Mouse (Mus musculus) 416B (cell line): ENCODE data around the gene Inpp5a.

Experiments used
- DNase-seq: peaks from one replicate; pipeline ENCODE4 v3.0.0; 2011; ENCODE audit warnings: low read depth

The Inpp5a gene

DNA sequence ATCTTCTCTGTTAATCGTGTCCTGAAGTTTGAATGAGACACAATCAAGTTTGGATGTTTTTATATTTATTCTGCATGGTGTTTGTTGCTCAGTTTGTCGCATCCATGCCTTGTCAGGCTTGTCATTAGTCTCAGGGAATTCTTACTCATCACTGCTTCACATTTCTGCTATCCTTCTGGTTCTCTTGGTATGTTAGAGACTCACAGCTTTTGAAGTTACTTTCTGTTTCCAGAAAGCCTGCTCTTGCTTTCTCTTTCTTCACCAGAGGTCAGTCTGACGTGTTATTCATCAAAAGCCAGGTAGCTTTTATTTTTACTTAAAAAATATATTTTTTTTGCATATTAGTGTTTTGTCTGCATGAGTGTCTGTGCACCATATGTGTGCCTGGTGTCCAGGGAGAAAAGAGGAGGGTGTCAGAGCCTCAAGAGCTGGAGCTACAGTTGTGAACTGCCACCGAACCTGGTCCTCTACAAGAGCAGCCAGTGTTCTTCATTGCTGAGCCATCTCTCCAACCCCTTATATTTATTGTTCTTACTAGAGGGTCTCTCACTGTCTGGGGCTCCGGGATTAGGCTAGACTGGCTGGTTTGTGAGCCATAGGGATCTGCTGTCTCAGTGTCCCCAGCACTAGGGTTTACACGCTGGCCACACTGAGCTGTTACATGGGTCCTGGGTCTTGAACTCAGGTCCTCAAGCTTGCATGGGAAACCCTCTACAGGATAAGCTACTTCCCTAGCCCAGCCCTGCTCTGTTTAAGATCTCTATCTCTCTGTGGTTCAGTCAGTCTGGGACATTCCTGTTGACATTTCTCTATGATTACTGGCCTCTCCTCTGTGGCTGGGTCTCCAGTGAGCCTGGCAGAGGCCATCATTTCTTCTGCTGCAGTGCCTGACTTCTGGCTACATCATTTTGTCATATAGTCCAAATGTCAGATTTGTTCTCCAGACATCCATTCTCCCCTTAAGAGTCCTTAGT is 51.3 kb downstream of the Inpp5a start:
- peak; percentile 52 for DNase-seq

DNA sequence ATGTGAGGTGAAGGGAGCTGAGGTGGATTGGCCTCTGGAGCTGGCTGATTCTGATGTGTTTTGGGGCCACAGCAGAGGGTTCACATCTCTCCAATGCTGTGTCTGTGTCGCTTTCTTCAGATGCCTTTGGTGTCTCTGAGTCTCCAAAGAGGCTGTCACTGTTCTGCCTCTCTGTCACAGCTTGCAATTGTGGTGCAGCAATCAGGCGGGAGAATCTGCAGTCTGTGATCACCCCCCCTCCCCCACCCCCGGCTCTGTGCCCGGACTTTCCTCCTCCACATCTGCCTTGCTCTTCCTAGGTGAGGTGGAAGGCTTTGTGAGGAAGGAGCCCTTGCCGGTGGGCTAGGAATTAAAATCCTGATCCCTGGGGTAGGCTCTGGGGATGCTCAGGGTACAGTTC is 52.1 kb downstream of the Inpp5a start:
- DNase-seq = no peak

DNA sequence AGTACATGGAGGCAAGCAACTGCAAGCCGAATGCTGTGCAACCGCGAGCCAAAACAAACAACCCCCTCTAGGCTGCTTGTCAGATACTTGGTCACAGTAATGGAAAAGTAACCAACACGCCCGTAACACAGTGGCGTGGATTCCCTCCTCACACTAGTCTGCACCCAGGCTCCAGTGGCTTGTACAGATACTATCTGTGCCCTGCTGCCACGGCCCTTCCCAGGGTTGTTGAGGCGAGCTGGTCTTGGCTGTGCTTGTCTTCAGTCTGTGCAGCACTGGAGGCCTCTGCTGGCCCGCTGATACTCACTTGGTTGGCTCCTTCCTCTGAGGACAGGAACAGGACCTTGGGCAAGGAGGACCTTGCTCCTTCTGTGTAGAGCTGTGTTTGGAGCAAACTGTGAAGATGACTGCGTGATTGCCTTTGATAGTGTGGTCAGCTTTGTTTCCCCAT is 52.9 kb downstream of the Inpp5a start:
- peak; percentile 74 for DNase-seq

DNA sequence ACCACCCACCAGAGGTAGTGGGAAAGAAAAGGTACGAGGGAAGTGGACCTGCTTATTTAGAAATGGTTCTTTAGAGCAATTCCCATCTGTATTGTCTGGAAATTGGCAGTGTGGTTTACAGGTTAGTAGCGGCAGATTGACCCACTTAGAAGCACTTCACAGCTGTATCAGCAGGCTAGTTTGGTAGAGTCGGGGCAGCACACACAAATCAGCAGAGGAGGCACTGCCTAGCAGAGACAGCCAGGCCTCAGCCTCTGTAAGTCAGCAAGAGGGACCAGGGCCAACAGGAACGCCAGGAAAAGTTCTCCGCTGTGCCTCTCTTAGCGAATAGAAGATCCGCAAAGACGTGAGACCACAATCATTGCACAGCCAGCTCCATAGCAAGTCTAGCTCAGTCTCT is 56.7 kb downstream of the Inpp5a start:
- DNase-seq = no peak

DNA sequence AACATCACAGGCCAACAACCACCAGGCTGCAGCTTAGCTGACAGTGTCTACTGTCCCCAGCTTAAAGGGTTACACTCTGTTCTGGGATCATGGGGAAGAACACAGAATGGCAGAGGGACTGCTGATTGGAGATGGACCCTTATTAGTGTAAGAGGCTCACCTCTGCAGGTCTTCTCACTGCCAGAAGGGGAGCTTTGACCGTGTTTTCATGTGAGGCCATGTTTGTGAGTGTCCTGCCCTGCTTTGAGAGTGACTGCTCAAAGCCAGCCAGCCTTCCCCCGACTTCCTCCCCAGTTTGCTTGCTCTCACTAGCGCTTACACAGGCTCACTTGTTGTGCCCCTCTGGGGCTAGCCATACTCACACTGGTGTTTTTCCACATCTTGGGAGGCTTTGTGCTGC is 58.5 kb downstream of the Inpp5a start:
- DNase-seq = no peak

DNA sequence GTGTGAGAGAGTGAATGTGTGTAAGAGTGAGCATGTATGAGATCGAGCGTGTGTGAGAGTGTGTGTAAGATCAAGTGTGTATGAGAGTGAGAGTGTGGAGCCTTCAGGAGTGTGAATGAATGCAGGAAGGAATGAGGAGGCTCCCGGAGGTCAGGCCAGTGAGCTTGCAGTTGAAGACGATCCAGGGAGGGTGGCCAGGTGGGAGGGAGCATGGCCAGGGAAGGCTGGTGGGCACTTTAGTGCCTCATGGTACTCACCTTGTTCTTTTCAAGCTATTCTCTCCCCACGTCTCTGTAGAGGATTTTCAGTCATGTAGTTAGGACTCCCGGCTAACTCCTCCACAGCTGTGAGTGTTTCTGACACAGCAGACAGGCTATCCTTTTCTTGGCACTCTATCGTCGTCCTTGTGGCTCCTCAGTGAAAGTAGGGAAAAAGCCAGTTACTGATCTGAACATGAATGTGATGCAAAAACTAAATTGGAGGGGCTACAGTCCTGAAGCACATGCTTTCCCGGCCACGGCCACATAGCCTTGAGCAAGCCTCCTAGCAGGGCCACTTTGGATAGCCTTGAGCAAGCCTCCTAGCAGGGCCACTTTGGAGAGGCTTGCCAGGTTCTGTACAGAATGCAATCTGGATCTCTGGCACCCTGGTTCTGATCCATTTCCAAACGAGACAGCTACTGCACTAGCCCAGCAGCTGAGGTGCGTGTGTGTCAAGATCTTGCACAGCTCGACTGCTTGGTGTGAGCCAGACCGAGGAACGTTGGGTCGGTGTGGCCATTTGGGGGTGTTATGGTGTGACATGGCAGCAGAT is 61.5 kb downstream of the Inpp5a start:
- no peak for DNase-seq

DNA sequence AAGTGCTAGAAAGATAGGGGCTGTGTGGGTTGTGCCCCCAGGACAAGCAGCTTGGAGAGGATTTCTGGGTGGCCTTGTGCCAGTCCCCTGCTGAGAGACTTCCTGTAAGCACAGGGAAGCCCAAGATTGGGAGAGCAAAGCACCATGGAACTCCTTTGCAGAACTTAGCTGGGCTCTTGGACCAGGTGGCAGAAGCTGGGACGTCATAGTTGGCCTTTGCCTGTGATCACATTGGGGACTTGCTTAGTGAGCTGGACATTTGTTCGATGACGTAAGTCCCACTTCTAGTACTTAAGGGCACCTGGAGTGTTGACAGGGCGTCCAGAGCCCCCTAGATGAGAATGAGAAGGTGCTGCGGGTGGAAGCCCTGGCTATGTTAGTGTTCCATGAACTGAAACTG is 62.8 kb downstream of the Inpp5a start:
- no peak for DNase-seq

DNA sequence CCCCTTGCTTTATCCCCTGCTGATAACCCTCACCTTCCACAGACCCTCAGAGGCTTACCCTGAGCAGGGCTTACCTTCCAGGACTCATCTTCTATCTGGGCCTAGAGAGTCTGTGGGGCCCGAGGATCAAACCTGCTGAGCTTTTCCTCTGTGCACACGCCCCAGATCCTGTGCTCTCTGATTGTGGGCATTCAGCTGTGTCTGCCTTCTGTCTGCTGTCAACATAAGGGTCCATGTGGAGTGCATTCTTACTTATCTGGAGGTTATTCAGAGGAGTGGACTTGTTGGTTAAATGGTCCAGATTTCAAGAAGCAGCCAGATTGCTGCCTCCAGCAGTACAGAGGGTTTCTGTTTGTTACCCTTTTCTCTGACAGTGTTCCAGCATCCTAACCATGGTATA is 63.3 kb downstream of the Inpp5a start:
- no peak for DNase-seq

DNA sequence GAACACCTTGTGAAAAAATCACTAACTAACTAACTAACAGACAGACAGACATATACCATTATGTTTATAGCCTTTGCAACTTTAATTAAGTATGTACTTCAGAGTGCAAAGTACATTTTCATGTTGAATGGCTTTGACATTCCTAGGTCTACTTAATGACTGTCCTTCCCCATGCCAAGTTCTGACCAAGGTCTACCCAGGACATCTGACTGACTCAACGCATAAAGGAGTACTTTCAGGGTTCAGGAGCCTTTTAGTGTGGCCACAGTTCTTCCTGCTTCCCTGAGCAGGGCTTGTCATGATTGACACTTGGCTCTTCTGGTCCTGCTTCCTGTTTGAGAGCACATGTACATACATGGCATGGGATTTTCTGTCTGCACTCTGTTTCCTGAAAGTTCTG is 64.3 kb downstream of the Inpp5a start:
- DNase-seq = peak; percentile 14

DNA sequence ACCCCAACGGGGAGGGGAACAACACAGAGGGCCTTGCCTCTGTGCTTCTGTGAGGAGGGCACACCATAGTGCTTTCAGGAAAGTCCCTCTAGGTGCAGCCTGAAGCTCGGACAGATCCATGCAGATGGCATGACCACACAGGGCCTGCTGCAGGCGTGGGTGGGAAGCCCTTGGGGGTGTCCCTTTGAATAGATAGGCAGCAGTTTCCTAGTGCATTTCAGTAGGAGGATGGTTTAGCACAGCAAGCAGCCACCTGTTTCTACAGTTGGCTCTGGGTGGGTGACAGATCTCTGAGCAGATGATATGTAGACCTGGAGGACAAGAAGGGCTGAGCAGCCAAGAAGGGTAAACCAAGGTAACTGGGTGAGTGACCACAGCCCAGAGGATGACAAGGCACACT is 65.4 kb downstream of the Inpp5a start:
- DNase-seq = no peak

DNA sequence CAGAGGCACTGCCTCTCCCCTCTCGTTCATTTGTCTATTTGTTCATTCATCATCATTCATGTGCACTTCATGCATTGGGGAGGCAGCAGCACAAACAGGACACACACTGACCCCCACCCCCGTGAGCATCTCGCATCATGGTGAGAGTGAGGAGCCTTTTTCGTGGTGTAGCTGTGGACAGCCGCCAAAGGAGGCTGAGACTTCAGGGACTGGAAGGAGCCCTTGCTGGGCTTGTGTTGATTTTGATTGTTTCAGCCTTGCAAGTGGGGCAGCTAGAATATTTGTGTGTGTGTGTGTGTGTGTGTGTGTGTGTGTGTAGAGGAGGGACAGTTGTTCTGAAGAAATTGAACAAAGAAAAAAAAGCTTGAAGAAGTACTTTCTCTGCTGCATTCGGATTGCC is 67.8 kb downstream of the Inpp5a start:
- DNase-seq = no peak

DNA sequence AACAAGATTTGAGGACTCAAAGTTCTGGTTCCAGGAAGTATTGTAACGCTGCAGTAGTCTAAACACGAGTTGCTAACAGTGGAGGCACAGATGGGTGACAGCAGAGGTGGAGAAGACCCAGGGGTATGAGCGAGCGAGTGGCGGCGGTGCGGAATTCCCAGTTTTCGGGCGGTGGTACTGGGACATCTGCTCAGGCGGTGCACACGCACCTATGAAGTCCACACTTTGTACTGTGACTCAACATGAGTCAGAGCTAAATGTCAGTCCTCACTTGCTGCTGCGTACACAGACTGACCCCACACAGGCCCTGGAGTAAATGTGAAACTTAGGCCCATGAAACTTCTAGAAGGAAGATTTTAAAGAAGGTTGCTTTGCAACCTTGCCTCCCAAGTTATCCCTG is 72.4 kb downstream of the Inpp5a start:
- DNase-seq = peak; percentile 31

DNA sequence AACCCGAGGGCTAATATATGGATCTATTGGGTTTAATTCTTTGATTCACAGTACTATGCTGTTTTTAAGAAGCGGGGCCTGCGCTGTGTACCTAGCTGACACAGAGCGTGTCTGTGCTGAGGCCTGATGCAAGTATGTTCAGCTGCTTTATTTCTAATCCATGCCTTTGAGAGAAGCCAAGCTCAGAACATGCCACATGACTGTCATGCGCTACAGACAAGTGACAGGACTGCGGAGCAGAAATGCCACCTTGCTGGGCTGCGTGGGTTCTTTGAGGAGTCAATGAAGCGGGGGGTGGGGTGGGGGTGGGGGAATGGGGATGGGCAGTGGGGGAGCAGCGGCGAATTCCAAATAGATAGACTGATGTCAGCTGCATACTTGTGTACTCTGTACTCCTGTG is 73.2 kb downstream of the Inpp5a start:
- no peak for DNase-seq

DNA sequence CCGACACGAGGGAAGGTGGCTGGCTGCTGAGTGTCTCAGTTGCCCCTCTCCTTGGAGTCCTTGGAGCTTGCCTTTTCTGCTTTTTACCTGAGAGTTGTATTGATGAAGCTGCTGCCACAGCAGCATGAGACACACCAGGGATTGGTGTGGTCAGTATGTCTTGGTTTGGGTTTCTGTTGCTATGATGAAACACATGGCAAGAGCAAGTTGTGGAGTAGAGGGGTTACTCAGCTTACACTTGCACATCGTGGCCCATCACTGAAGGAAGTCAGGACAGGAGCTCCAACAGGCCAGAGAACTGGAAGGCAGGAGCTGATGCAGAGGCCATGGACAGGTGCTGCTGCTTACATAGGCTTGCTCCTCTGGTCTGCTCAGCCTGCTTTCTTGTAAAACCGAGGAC is 76.6 kb downstream of the Inpp5a start:
- peak; percentile 55 for DNase-seq

DNA sequence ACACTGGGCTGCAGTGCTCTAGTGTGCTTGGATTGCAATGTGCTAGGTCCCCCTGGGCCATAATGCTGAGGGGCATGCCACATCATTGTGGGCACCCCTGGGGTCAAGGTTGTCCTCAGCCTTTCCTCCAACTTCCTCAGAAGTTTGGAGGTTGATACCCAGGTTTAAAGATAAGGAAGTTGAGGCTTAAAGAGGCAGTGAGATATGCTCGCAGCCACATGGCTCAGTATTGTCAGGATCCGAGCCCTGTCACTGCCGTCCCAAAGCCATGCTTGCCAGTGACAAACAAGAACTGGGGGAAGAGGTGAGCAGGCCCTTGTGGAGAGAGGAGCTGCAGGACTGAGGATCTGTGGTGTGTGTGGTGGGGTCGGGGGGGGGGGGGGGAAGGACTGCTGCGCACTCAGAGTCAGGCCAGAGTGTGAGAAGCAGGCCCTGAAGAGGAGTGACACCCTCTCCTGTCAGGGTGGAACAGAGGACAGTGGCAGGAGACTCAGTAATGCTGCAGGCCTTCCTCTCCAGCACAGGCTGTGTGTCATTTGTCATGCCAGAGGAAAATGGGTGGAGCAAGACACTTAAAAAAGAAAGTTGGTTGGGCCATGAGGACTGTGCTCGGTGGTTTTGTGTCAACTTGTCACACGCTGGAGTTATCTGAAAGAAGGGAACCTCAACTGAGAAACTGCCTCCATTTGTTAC is 77.7 kb downstream of the Inpp5a start:
- peak; percentile 87 for DNase-seq

DNA sequence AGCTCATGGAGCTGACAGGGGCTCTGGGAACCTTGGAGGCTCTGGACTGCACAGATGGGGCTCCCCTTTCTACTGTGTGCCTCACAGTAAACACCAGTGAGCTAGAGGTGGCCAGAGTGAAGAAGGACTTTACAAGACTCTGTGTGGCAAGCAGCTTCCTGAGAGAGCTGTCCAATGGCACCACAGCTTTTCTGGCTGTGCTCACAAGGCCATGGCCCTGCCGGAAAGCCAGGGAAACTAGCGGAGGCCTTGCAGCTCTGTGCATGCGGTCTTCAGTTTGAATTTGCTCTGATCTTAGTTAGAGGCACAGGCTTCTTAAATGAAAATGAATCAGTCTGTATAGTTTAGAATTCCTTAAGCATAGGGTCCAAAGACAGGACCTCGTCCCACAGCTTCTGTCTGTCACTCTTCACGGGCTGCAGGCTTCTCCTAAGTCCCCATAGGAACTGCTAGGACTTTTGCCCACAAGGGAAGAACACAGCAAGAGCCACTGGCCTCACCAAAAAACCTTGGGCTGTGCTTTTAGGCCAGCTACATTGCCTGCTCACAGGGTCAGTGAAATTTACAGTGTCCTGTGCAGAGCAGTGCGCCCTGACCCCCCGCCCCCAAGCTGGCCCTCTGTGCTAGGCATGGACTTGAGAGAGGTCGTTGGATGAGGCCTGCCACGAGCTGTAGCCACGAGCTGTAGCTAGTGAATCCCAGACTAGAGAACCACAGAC is 78.4 kb downstream of the Inpp5a start:
- DNase-seq = peak; percentile 86

DNA sequence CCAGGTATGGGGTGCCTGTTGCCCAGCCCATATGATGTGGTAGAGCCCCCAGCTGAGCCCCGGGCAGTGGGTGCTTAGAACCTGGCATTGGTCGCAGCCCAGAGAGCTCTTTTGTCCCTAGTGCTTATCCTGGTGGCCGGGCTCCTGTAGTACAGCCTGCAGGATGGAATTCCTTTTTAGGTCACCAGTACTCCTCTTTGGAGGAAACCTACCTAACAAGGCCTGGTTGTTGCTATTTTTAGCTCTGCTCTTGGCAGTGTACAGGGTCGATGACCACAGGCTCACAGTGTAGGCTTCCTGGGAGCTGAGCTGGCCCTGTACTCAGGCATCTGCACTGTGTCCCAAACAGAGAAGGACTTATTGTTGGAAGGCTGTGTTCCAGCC is 79.0 kb downstream of the Inpp5a start:
- DNase-seq = no peak

DNA sequence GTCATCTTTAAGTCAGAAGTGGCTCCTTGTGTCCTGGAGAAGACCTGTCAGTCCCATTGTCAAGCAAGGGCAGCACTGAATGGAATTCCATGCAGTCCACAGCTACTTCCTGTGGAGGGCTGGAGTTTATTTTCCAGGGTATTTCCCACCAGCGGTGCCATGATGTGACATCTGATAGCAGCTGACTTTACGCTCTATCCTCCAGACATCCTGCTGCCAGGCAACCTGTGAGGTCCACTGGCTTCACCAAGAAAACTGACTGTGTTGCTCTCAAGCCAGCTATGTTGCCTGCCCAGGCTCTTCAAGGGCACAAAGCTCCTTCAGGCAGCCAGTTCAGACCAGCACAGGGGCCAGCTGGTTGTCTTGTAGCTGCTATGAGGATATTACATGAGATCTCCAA is 79.5 kb downstream of the Inpp5a start:
- DNase-seq = no peak

DNA sequence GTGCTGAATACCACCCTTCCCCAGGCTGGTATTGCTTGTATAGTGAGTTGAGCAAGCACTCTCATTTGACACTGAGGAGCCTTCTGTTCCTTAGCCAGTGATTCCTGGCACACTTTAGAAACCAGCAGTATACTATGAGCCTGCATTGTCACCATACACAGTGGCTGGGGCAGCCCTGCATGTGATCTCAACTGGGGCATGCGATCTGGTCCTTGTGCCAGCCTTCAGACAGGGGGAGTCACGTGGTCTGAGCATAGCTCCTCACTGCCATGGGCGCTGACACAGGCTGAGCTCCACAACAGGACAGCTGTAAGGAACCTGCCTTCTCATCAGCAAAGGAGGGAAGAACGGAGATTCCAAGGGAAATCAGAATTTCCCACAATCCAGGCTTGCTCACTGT is 80.5 kb downstream of the Inpp5a start:
- DNase-seq = no peak

DNA sequence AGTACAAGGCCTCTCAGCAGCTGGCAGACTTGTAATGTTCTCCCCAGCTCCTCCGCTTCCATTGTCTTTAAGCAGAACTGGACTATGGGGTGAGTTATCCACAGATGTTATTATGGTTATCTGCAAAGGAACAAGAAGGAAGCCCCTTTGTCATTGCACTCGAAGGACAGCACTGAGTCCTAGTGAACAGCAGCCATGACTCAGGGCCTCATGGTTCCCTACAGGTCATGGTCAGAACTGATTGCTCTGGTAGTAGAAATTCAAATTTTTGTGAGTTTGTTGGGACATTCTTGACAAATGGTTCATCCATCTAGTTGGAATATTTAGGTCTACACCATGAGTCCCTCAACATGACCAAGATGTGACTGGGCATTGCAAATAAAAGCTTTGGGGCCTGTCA is 81.6 kb downstream of the Inpp5a start:
- DNase-seq = no peak

DNA sequence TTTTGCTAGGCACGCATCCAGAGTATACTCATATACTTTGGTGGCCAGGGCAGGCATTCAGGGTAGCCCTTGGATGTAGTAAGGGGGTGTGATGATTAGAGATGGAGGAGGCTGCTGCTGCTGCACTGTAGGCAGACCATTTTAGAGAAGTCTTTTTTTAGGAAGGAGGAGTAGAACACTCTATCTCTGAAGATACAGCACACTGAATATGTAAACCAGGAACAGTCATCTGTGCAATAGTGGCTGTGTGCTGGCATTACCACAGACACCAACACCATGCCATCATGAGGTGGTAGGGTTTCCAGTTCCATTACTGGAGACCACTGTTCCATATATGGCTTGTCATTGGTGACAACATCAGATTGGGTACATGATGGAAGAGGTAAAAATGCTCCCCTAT is 83.1 kb downstream of the Inpp5a start:
- peak; percentile 24 for DNase-seq
